10 mouse cellular contexts compared by ENCODE assay signal in genomic region chr4:53253680-53254079, GRCm38 (mm10).
DNase-seq lines count a peak whose midpoint lies in the region; ATAC-seq and TF ChIP-seq lines count a peak whose summit lies in the region.
"Had no signal": no experiment of that assay in that cellular context is flagged by ENCODE, and none has a peak within 500 bp of the region (broad histone marks: within the 10 kb centered on the region; RNA-seq: fewer than 3 reads in every experiment).

No protein-coding gene starts in this region.

- 83% methylated on average over 4 of the region's 4 CpGs for WGBS in liver, postnatal 0 days (ENCODE audit: insufficient replicate concordance)

- no peak for ATAC-seq in liver, postnatal 0 days
- ATAC-seq: lung, postnatal 0 days had no signal

- DNase-seq in layer of hippocampus, adult 9-11 months: peak; percentile 57
- DNase-seq in layer of hippocampus, postnatal 25 days (ENCODE audit: extremely low spot score in 1 of 2, low spot score in 1 of 2): no peak
- DNase-seq in brain, embryonic 14.5 days (ENCODE audit: low read depth): peak; percentile 94
- DNase-seq in cerebellum, postnatal 14 days: peak; percentile 71 to 80
- DNase-seq in left cerebral cortex, postnatal 10 days (ENCODE audit: extremely low spot score in 1 of 2, low spot score in 2 of 2): peak; percentile 42 to 65
- no peak for DNase-seq in liver, postnatal 0 days
- DNase-seq in spleen, postnatal 14 days (ENCODE audit: low spot score in 2 of 2): no peak
- DNase-seq in heart, postnatal 36 days: no peak
- DNase-seq: adrenal gland, adult 2 months had no signal

- TF ChIP-seq EP300 in liver, postnatal 0 days (IDR thresholded peaks at IDR 0.05; ENCODE audit: low read depth): no peak

- H3K4me3 ChIP-seq in liver, postnatal 0 days (ENCODE audit: low read depth, low read length): no peak overlapping the region

- H3K4me2 ChIP-seq in liver, postnatal 0 days (ENCODE audit: low read depth, low read length): no peak overlapping the region

- H3K9ac ChIP-seq in liver, postnatal 0 days (replicated peaks): no peak overlapping the region

- peaks cover 4% of the 10 kb centered on the region; the same call in 1 of the 2 replicates for H3K4me1 ChIP-seq in liver, postnatal 0 days (ENCODE audit: insufficient read depth)

- H3K9me3 ChIP-seq in liver, postnatal 0 days (ENCODE audit: low read length): no peaks in the 10 kb centered on the region

- H3K27me3 ChIP-seq in liver, postnatal 0 days (ENCODE audit: insufficient read depth, low read length): no peaks in the 10 kb centered on the region

- TF ChIP-seq CTCF in brain, embryonic 14.5 days (IDR thresholded peaks at IDR 0.05; ENCODE audit: borderline replicate concordance, extremely low read depth, insufficient read depth, insufficient read length): no peak
- no peak for TF ChIP-seq CTCF in liver, postnatal 0 days (IDR thresholded peaks at IDR 0.05; ENCODE audit: low read depth)

- intact Hi-C loops in left cerebral cortex, postnatal 10 days (cut with DNase I): no loop called here
- intact Hi-C loops in heart, postnatal 36 days (cut with DNase I): no loop called here

- H3K36me3 ChIP-seq in liver, postnatal 0 days (replicated peaks; ENCODE audit: insufficient read depth, low read length): no peaks in the 10 kb centered on the region

- TF ChIP-seq POLR2A in brain, embryonic 14.5 days (IDR thresholded peaks at IDR 0.05; ENCODE audit: borderline replicate concordance, extremely low read depth, insufficient read depth, insufficient read length, poor library complexity, severe bottlenecking): no peak

- H3K27ac ChIP-seq in liver, postnatal 0 days (ENCODE audit: low read depth): no peak overlapping the region

Comparison
In these comparisons a context has a peak if more than half of its experiments do, and no peak if none do; other contexts are left out.
1. DNase-seq: peak in layer of hippocampus, adult 9-11 months (single experiment), brain, embryonic 14.5 days (single experiment), cerebellum, postnatal 14 days (2 of 2) and left cerebral cortex, postnatal 10 days (2 of 2); none in layer of hippocampus, postnatal 25 days (0 of 2), liver, postnatal 0 days (single experiment), spleen, postnatal 14 days (0 of 2) and heart, postnatal 36 days (0 of 2).